Mouse (Mus musculus): Measurements from ENCODE around the gene Gm45713.
"Not testable (repeated sequence)": the region's sequence is repeated elsewhere in the genome, so short reads cannot be mapped to it uniquely, and the experiment has no call there.

Gene Gm45713

GRCm38 (mm10) chr7:45124224-45125143 lies 11.5 kb downstream of the Gm45713 start, which contains the start of gene Rps11:
TSS of gene Rps11 (minus strand) at chr7:45124439.
- peak; percentile 100 for DNase-seq (ENCODE audit: low read depth, low spot score)

DNA sequence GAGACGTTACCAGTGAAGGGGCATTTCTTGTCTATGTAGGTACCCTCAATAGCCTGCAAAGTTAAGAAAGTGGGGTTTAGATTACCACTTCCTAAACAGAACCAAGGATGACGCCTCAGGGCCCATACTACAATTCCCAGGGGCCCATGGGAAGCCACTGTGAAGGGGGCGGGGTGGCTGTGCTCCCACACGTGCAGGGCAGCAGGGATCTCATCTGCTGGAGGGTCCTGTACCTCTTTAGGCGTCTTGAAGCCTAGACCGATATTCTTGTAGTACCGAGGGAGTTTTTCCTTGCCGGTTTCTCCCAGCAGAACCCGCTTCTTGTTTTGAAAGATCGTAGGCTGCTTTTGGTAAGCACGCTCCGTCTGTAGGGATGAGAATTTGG lies 12.9 kb downstream of the Gm45713 start:
- DNase-seq (ENCODE audit: low read depth, low spot score), result no peak

- DNase-seq (ENCODE audit: low read depth, low spot score), result no peak
Measured at GRCm38 (mm10) chr7:45122561-45123185, 13.4 kb downstream of the Gm45713 start.

GRCm38 (mm10) chr7:45121966-45122365 lies 14.1 kb downstream of the Gm45713 start:
- no peak for DNase-seq (ENCODE audit: low read depth, low spot score)

DNA sequence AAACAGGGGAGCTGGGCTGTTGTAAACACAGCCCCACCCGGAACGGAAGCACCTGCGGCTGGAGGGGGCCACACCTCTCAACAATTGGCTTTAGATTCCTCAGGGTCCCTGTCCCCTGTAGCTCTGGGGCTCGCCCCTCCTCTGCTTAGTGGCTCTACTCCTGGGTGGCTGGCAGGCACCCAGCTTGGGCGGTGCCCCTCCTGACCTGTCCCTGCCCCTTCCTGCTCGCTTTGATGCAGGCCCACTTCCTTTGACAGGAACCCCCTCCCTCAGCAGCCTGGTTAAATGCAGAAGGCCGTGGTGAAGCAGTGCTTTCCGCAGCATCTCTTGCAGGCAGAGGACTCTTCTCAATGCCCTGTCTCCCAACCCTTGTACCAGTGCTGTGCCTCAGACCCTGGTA lies 14.6 kb downstream of the Gm45713 start:
- DNase-seq (ENCODE audit: low read depth, low spot score), result no peak

- no peak for DNase-seq (ENCODE audit: low read depth, low spot score)
Measured at GRCm38 (mm10) chr7:45119780-45120709, 16.0 kb downstream of the Gm45713 start.

- no peak for DNase-seq (ENCODE audit: low read depth, low spot score)
Measured at GRCm38 (mm10) chr7:45118336-45118735, 17.7 kb downstream of the Gm45713 start.

GRCm38 (mm10) chr7:45117566-45117965 lies 18.5 kb downstream of the Gm45713 start:
- no peak for DNase-seq (ENCODE audit: low read depth, low spot score)

DNA sequence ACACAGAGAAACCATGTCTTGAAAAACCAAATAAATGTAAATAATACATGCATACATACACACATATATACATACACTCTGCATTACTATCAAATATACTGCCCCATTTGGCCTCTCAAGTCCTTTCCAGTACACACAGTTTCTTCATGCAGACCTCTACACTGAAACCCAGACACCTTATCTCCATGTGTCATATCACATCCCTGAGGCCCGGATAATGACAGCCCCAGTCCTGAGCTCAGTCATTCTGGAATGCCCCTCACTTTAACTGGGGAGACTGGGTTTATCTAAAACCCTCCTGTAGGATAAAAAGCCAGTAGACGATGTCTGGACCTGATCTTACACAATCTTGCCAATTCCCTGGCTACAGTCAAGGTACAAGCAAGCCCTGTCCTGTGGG lies 22.6 kb downstream of the Gm45713 start:
- DNase-seq (ENCODE audit: low read depth, low spot score), result no peak

DNA sequence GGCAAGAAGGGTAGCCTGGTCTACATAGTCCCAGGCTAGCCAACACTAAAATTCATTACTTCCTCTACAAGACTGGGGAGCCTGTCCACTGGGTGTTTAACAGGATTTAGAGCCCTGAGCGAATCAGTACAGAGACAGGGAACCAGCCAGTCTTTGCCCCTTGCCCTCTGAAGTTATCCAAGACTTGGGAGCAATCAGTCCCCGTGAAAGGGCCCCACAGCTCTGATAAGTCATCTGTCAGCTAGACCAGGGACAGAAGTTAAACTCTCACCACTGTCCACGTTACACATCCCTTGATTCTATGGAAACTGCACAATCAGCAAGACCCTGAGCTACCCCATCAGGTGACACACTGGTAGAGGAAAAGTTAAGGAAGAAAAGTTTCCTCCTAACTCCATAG lies 23.5 kb downstream of the Gm45713 start:
- no peak for DNase-seq (ENCODE audit: low read depth, low spot score)

DNA sequence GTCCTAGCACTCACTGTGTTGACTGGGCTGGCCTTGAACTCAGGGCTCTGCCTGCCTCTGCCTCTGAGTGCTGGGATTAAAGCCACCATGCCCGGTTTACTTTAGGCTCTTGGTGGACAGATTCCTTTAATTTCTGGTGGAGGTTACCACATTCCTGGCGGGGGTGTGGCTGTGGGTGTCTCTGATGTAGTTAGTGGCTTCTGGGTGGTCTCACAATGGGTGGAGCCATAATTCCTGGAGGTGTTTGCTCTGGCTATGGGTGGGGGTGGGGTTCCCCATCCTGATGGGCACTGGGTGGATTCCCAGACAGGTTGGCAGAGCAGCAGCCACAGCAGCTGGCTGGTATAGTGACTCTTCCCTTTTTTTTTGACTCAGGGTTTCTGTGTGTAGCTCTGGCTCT lies 24.1 kb downstream of the Gm45713 start:
- no peak for DNase-seq (ENCODE audit: low read depth, low spot score)

GRCm38 (mm10) chr7:45110089-45110488 lies 25.9 kb downstream of the Gm45713 start:
- DNase-seq (ENCODE audit: low read depth, low spot score), result not testable (repeated sequence)

DNA sequence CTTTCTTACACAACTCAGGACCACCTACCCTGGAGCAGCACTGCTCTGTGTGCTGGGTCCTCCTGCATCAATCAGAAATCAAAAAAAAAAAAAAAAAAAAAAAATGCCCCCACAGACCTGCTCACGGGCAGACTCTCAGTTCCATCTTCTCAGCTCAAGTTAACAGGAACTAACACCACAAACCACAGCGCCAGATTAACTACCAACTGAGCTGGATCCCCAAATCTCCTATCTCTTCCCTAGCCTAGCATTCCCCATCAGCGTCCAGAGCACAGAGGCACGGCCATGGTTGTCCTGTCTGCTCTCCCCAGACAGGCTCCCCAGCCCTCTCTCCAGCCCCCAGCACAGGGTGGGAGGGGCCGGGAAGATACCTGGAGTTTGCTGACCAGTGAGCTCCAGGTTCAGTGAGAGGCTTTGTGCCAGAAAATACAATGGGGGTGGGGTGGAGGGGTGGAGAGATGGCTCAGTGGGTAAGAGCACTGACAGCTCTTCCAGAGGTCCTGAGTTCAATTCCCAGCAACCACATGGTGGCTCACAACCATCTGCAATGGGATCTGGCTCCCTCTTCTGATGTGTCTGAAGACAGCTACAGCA lies 28.9 kb downstream of the Gm45713 start:
- DNase-seq (ENCODE audit: low read depth, low spot score), result no peak

- DNase-seq (ENCODE audit: low read depth, low spot score), result no peak
Measured at GRCm38 (mm10) chr7:45106441-45106840, 29.6 kb downstream of the Gm45713 start.

- DNase-seq (ENCODE audit: low read depth, low spot score), result no peak
Measured at GRCm38 (mm10) chr7:45105491-45105890, 30.5 kb downstream of the Gm45713 start.

DNA sequence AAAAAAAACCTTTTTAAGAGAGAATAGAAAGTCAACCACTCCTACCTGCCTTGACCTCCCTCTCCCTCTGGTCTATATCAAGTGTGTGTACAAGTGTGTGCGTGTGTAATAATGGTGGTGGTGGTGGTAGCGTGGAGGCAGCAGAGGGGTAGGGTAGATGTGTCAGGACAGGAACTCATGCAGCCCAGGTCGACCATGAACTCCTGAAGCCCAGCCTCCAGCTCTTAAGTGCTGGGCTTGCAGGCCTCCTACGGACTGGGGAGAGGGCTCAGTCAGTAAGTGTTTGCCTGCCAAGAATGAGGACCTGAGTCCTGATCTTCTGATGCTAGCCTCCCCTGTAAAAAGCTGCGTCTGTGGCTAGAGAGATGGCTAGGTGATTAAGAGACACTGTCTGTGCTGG lies 31.1 kb downstream of the Gm45713 start:
- no peak for DNase-seq (ENCODE audit: low read depth, low spot score)

DNA sequence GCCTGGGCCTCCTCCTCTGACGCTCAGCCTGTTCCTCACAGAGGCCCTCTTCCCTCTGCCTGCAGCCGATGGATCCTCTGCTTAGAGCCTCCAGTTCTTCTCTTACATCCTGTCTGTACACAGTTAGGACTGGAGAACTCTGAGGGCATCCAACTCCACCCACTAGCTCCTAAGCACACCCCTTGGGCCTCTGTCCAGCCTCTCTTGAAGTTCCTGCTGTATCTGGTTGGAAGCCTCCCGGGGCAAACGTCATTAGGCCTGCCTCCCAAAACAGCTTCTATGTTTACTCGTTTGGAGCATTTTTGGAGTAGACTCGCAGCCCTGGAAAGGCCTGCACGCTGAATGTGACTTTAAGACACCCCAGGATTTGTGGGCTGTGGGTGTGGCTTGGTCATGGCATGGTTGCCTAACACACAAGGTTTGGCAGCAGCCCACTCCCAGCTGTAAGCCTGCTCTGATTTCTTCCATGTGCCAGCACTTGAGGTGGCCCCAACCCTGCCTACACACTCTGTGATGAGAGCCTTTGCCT lies 32.3 kb downstream of the Gm45713 start, which contains the start of gene Fcgrt:
Gene Fcgrt, minus strand, starts transcription at position 200 of the 529 bp plus-strand sequence.
- peak; percentile 44 for DNase-seq (ENCODE audit: low read depth, low spot score)

GRCm38 (mm10) chr7:45102940-45103585 lies 33.0 kb downstream of the Gm45713 start:
- DNase-seq (ENCODE audit: low read depth, low spot score), result no peak

DNA sequence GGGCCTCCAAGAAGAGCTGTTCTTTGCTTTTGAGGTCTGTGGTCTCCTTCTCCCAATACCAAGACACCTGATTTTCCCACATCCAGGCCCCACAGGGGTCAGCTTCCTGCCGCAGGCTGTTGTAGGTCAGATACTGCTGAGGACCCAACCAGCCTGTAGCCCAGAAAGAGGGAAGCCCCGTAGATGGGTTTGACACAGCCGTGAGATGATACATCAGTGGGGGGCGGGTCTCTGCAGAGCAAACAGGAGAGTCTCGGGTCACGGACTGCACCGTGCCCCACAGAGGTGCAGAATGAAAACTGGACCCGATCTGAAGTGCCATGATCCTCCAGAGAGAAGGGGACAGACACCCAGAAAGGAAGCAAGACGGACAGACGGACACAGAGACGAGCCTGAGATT lies 33.6 kb downstream of the Gm45713 start:
- DNase-seq (ENCODE audit: low read depth, low spot score), result no peak

DNA sequence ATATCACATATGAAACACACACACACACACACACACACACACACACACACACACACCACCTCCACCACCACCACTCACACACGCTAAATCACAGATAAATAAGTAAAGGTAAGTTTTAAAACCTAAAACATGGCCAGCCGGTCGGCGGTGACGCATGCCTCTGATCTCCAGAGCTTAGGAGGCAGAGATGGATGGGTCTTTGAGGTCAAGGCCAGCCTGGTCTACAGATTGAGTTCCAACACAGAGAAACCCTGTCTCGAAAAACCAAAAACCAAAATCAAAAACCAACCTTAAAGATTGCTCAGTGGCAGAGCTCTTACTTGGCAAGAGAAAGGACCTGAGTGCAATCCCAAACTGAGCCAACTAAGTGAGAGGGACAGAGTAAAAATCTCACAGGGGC lies 36.0 kb downstream of the Gm45713 start:
- no peak for DNase-seq (ENCODE audit: low read depth, low spot score)
